Mouse (Mus musculus): ENCODE data around the gene Timp3. TPM values are rescaled to one million over a fixed set of nuclear protein-coding genes. Genes with fewer than 3 reads are reported as not detected.

Gene Timp3
- polyA plus RNA-seq (2017; shearing (Covaris generic)): not detected

GRCm38 (mm10) chr10:86300293-86301116 lies at the start of gene Timp3:
Gene Timp3 (plus strand): TSS chr10:86300372.

Other genes starting within 250 kb of the Timp3 start
- 0.06 TPM for gene Syn3, start 198.5 kb downstream of the Timp3 start, polyA plus RNA-seq (2017; shearing (Covaris generic))